Mouse (Mus musculus) embryo, embryonic 10 days (tissue): ENCODE measurements around the gene Olfr1226.
"Not testable (repeated sequence)": the region's sequence is repeated elsewhere in the genome, so short reads cannot be mapped to it uniquely, and the experiment has no call there.

Source experiments
- DNase-seq: peaks from one replicate; pipeline ENCODE4 v3.0.0-alpha.2; 2015; ENCODE audit warnings: low spot score

Olfr1226 gene

GRCm38 (mm10) chr2:89199948-89200347, at the start of gene Olfr1226:
Olfr1226 (minus strand) TSS chr2:89200048.
- no peak for DNase-seq

DNA sequence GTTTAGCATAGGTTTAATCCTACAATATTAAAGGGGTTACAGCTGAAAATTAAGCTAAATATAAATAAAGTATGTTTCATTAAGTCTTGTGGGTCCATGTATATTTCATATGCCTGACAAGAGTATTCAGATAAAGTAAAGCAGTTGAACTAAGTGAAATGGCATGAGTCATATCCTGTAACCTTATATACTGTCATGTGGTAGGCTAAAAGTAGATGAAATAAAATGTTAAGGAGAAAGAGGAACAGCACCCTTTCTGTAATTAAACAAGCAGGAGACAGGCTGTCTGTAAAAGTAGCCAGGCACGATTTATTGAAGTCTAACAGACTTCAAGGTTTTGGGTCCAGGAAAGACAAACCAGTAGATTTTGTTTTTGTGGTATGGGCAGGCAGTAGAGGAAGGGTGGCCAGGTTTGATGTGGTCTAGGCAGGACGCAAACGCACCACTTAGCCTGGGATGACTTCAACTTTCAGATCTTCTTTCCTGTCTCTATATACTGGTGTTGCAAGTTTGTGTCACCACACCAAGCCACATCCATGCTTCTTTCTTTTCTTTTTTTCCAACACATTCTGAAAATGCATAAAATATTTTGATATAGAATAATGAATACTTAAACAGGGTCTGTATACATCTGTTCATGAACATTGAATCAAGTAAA, 3.4 kb downstream of the Olfr1226 start:
- DNase-seq: no peak

DNA sequence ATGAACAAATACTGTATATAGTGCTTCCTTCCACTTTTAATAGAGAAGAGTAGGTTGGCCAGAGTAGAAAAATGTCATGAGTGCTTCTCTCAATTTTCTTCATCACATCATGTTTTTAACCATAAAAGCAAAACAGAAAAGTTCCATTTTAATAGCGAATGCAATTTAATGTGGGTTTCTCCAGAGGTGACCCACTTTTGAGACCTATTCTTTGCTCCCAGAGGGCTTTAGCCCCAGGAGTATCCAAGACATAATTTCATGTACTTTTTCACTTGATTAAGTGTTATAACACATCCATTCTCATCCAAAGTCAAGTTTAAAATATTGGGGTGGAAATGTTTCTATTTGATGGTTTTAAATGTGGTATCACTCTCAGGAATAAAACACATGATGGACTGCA, 25.3 kb downstream of the Olfr1226 start, which contains the start of gene Olfr1225:
TSS of gene Olfr1225 (minus strand) at position 101 of the 400 bp plus-strand sequence.
- no peak for DNase-seq

DNA sequence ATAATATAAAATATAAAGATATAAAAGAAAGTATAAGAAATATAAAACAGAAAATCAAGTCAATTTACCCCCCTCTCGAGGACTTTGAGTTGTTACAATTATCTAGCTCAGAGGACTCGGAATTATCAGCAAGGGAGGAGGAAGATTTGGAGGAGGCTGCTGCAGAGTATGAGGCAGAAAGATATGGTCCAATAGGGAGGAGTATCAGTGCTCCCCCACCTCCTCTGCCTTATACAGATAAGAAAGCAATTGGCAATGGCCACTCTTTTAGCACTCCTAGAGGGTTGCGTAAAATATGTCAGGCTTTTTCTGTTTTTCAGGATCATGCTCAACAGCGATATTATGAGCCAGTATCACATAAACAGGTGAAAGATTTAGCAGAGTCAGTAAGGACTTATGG, 35.1 kb downstream of the Olfr1226 start:
- not testable (repeated sequence) for DNase-seq

- not testable (repeated sequence) for DNase-seq
Measured at GRCm38 (mm10) chr2:89163991-89164390, 35.9 kb downstream of the Olfr1226 start, which contains the start of gene Olfr1224-ps1. Olfr1224-ps1 (minus strand) TSS chr2:89164091.

DNA sequence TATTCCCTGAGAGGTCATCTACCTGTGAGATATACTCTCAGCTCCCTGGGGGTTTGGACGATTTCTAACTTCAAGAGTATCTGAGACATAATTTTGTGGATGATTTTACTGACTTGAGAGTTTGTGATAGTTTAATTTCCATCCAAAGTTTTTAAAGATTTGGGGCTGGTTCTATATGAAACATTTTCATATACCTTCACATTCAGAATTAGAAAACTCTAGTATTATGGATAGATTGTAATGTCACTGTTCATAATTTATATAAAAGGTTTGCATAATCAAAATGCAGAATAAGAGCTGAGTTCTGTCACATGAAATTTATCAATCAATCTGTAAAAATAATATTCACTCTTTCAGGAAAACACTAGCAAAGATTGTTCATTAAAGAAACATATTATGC, 48.4 kb downstream of the Olfr1226 start, which contains the start of gene Olfr1223:
TSS of gene Olfr1223 (minus strand) at position 101 of the 400 bp plus-strand sequence.
- no peak for DNase-seq
